Mouse (Mus musculus): ENCODE data around the gene Wdr53.
"Not testable (repeated sequence)": the region's sequence is repeated elsewhere in the genome, so short reads cannot be mapped to it uniquely, and the experiment has no call there.

The Wdr53 gene

GRCm38 (mm10) chr16:32280211-32280610 is 33.2 kb downstream of the Wdr53 start:
- DNase-seq, result no peak

GRCm38 (mm10) chr16:32282608-32283007 is 35.6 kb downstream of the Wdr53 start:
- no peak for DNase-seq

GRCm38 (mm10) chr16:32291821-32292220 is 44.8 kb downstream of the Wdr53 start:
- no peak for DNase-seq

- DNase-seq, result not testable (repeated sequence)
Measured at GRCm38 (mm10) chr16:32299617-32300016, 52.6 kb downstream of the Wdr53 start.

GRCm38 (mm10) chr16:32303046-32303445 is 56.0 kb downstream of the Wdr53 start:
- DNase-seq, result no peak

GRCm38 (mm10) chr16:32303886-32304285 is 56.9 kb downstream of the Wdr53 start:
- no peak for DNase-seq
